ENCODE assay signal across 9 mouse cellular contexts in genomic region chr1:82815941-82816716, GRCm38 (mm10). TPM values are rescaled to one million over a fixed set of nuclear protein-coding genes. Genes with fewer than 3 reads are reported as not detected.
DNase-seq lines count a peak whose midpoint lies in the region; ATAC-seq and TF ChIP-seq lines count a peak whose summit lies in the region.
"Had no signal": no experiment of that assay in that cellular context is flagged by ENCODE, and none has a peak within 500 bp of the region (broad histone marks: within the 10 kb centered on the region; RNA-seq: fewer than 3 reads in every experiment).

No protein-coding gene starts in this region.

- peak overlapping the region; percentile 14; the same call in 1 of the 2 replicates for H3K4me3 ChIP-seq in heart, embryonic 12.5 days
- H3K4me3 ChIP-seq in hindbrain, embryonic 10.5 days, result no peak overlapping the region
- peak overlapping the region; percentile 6; the same call in 1 of the 2 replicates for H3K4me3 ChIP-seq in liver, adult 2 months (ENCODE audit: insufficient read depth, low read depth, low read length)
- no peak overlapping the region for H3K4me3 ChIP-seq in small intestine, adult 2 months (ENCODE audit: low read depth, low read length)
- H3K4me3 ChIP-seq in thymus, adult 2 months (ENCODE audit: control insufficient read depth, insufficient read depth, low read length), result no peak overlapping the region

- no peaks in the 10 kb centered on the region for H3K27me3 ChIP-seq in heart, embryonic 12.5 days (replicated peaks)
- H3K27me3 ChIP-seq in hindbrain, embryonic 10.5 days (ENCODE audit: insufficient read depth, poor library complexity, severe bottlenecking), result no peaks in the 10 kb centered on the region
- no peaks in the 10 kb centered on the region for H3K27me3 ChIP-seq in liver, adult 2 months (ENCODE audit: control insufficient read depth, insufficient read depth, low read length)
- no peaks in the 10 kb centered on the region for H3K27me3 ChIP-seq in small intestine, adult 2 months (ENCODE audit: control insufficient read depth, insufficient read depth, low read length)
- no peaks in the 10 kb centered on the region for H3K27me3 ChIP-seq in thymus, adult 2 months (ENCODE audit: control insufficient read depth, insufficient read depth, low read length)
- H3K27me3 ChIP-seq: CH12.LX had no signal

- no peak for TF ChIP-seq POLR2A in liver, adult 2 months (IDR thresholded peaks at IDR 0.05; ENCODE audit: extremely low read depth, insufficient read depth, low read length)
- no peak for TF ChIP-seq POLR2A in small intestine, adult 2 months (IDR thresholded peaks at IDR 0.05; ENCODE audit: low read depth, low read length)
- no peak for TF ChIP-seq POLR2A in thymus, adult 2 months (IDR thresholded peaks at IDR 0.05; ENCODE audit: control insufficient read depth, extremely low read depth, insufficient read depth, low read length, poor library complexity)

- peak; percentile 88 for ATAC-seq in heart, embryonic 12.5 days (ENCODE audit: insufficient number of reproducible peaks, low FRiP score)

- H3K9ac ChIP-seq in heart, embryonic 12.5 days, result no peak overlapping the region
- H3K9ac ChIP-seq in liver, adult 2 months (ENCODE audit: low read depth, low read length), result no peak overlapping the region

- H3K79me2 ChIP-seq in liver, adult 2 months (ENCODE audit: control insufficient read depth, insufficient read depth, low read length), result no peaks in the 10 kb centered on the region

- no peaks in the 10 kb centered on the region for H3K9me3 ChIP-seq in heart, embryonic 12.5 days (replicated peaks)
- H3K9me3 ChIP-seq in hindbrain, embryonic 10.5 days, result no peaks in the 10 kb centered on the region

- H3K4me2 ChIP-seq in heart, embryonic 12.5 days, result peak overlapping the region; percentile 64

- peaks cover 37% of the 10 kb centered on the region for H3K4me1 ChIP-seq in heart, embryonic 12.5 days (replicated peaks)
- H3K4me1 ChIP-seq in hindbrain, embryonic 10.5 days (replicated peaks), result no peaks in the 10 kb centered on the region; the same call in 1 of the 2 replicates
- peaks cover 4% of the 10 kb centered on the region for H3K4me1 ChIP-seq in liver, adult 2 months (ENCODE audit: control insufficient read depth, insufficient read depth, low read length)
- peaks cover 24% of the 10 kb centered on the region for H3K4me1 ChIP-seq in small intestine, adult 2 months (ENCODE audit: control insufficient read depth, insufficient read depth, insufficient read length, low read length)
- H3K4me1 ChIP-seq in thymus, adult 2 months (replicated peaks; ENCODE audit: control insufficient read depth, insufficient read depth, low read length), result peaks cover 6% of the 10 kb centered on the region

- no peaks in the 10 kb centered on the region for H3K36me3 ChIP-seq in heart, embryonic 12.5 days
- no peaks in the 10 kb centered on the region for H3K36me3 ChIP-seq in hindbrain, embryonic 10.5 days
- H3K36me3 ChIP-seq in liver, adult 2 months (ENCODE audit: control insufficient read depth, insufficient read depth, low read length), result no peaks in the 10 kb centered on the region
- H3K36me3 ChIP-seq in small intestine, adult 2 months (ENCODE audit: control insufficient read depth, insufficient read depth, low read length), result no peaks in the 10 kb centered on the region
- H3K36me3 ChIP-seq in thymus, adult 2 months (ENCODE audit: control insufficient read depth, insufficient read depth, low read length), result no peaks in the 10 kb centered on the region

- peak overlapping the region; percentile 42 for H3K27ac ChIP-seq in heart, embryonic 12.5 days (ENCODE audit: poor library complexity, severe bottlenecking)
- H3K27ac ChIP-seq in hindbrain, embryonic 10.5 days, result peak overlapping the region; percentile 45
- H3K27ac ChIP-seq in liver, adult 2 months (replicated peaks; ENCODE audit: insufficient read depth, low read depth, low read length), result no peak overlapping the region
- H3K27ac ChIP-seq in small intestine, adult 2 months (ENCODE audit: insufficient read depth, low read depth, low read length), result peak overlapping the region; percentile 89
- no peak overlapping the region for H3K27ac ChIP-seq in thymus, adult 2 months (ENCODE audit: control insufficient read depth, insufficient read depth, low read length)

- TF ChIP-seq CTCF in liver, adult 2 months (IDR thresholded peaks at IDR 0.05; ENCODE audit: low read depth, low read length), result no peak
- TF ChIP-seq CTCF in small intestine, adult 2 months (IDR thresholded peaks at IDR 0.05; ENCODE audit: extremely low read depth, insufficient read length, insufficient replicate concordance, low read depth, low read length), result no peak
- no peak for TF ChIP-seq CTCF in thymus, adult 2 months (IDR thresholded peaks at IDR 0.05; ENCODE audit: borderline replicate concordance, control insufficient read depth, extremely low read depth, insufficient read depth, low read length, poor library complexity)

- DNase-seq in heart, adult 8-10 months (ENCODE audit: low spot score), result no peak
- DNase-seq in hindbrain, embryonic 10.5 days (ENCODE audit: low spot score), result no peak
- DNase-seq in liver, adult 2 months (ENCODE audit: extremely low read depth, low read depth, low spot score), result peak; percentile 78
- DNase-seq in thymus, postnatal 14 days, result no peak
- DNase-seq in thymus, adult 2 months, result no peak
- no peak for DNase-seq in cerebellum, adult 11-12 months

- 18% methylated on average over 17 of the region's 17 CpGs for WGBS in heart, embryonic 12.5 days
- 79% methylated on average over 17 of the region's 17 CpGs for WGBS in hindbrain, embryonic 10.5 days
- 29% methylated on average over 17 of the region's 17 CpGs for WGBS in liver, adult 2 months
- WGBS in small intestine, adult 2 months, result 24% methylated on average over 17 of the region's 17 CpGs
- WGBS in thymus, adult 2 months, result 54% methylated on average over 17 of the region's 17 CpGs

RNA-seq across cellular contexts. Expression of gene Agfg1, which starts 23.2 kb away (rescaled TPM):
- polyA plus RNA-seq in heart, embryonic 12.5 days (2016; fragmentation: Nextera tagmentation; extraction: Ambion mirVana), result 46.4 and 47.0 TPM in 2 replicates
- 10 to 100 TPM; 23.8 to 28.7 (median 26.0) TPM for total RNA-seq in heart, adult 8-10 months (2022)
- 27.6 and 34.5 TPM in 2 replicates for polyA plus RNA-seq in hindbrain, embryonic 10.5 days (2016; fragmentation: Nextera tagmentation; extraction: Ambion mirVana)
- total RNA-seq in liver, adult 2 months (2014; rRNA removed), result 13.1 and 14.8 TPM in 2 replicates
- polyA plus RNA-seq in liver, adult 2 months (2012; rRNA removed), result 11.7 and 13.6 TPM in 2 replicates
- polyA plus RNA-seq in small intestine, adult 2 months (2012; rRNA removed), result 28.4 and 46.7 TPM in 2 replicates
- 69.0 and 75.4 TPM in 2 replicates for polyA plus RNA-seq in thymus, adult 2 months (2012; rRNA removed)

RNA-seq across cellular contexts. Expression of gene Gm47791, which starts 45.1 kb away (rescaled TPM):
- not detected in 2 replicates for polyA plus RNA-seq in heart, embryonic 12.5 days (2016; fragmentation: Nextera tagmentation; extraction: Ambion mirVana)
- total RNA-seq in heart, adult 8-10 months (2022), result not detected
- polyA plus RNA-seq in hindbrain, embryonic 10.5 days (2016; fragmentation: Nextera tagmentation; extraction: Ambion mirVana), result not detected in 2 replicates
- not detected in 2 replicates for total RNA-seq in liver, adult 2 months (2014; rRNA removed)
- polyA plus RNA-seq in liver, adult 2 months (2012; rRNA removed), result not detected in 2 replicates
- polyA plus RNA-seq in small intestine, adult 2 months (2012; rRNA removed), result not detected in 2 replicates
- not detected in 2 replicates for polyA plus RNA-seq in thymus, adult 2 months (2012; rRNA removed)
- total RNA-seq: CH12.LX had no signal

RNA-seq across cellular contexts. Expression of gene Tm4sf20, which starts 47.9 kb away (rescaled TPM):
- polyA plus RNA-seq in heart, embryonic 12.5 days (2016; fragmentation: Nextera tagmentation; extraction: Ambion mirVana), result 0.17 TPM in 1 of 2 replicates, not detected in the other
- total RNA-seq in heart, adult 8-10 months (2022), result not detected
- polyA plus RNA-seq in hindbrain, embryonic 10.5 days (2016; fragmentation: Nextera tagmentation; extraction: Ambion mirVana), result 0.13 TPM in 1 of 2 replicates, not detected in the other
- total RNA-seq in liver, adult 2 months (2014; rRNA removed), result not detected in 2 replicates
- not detected in 2 replicates for polyA plus RNA-seq in liver, adult 2 months (2012; rRNA removed)
- 38.1 and 224 TPM in 2 replicates for polyA plus RNA-seq in small intestine, adult 2 months (2012; rRNA removed)
- polyA plus RNA-seq in thymus, adult 2 months (2012; rRNA removed), result 0.24 and 0.32 TPM in 2 replicates
- total RNA-seq: CH12.LX had no signal

Comparison
In these comparisons a context has a peak if more than half of its experiments do, and no peak if none do; other contexts are left out.
1. H3K27ac ChIP-seq: peak in heart, embryonic 12.5 days (single experiment), hindbrain, embryonic 10.5 days (single experiment) and small intestine, adult 2 months (single experiment); none in liver, adult 2 months (single experiment) and thymus, adult 2 months (single experiment).
2. H3K4me3 ChIP-seq: peak in heart, embryonic 12.5 days (single experiment) and liver, adult 2 months (single experiment); none in hindbrain, embryonic 10.5 days (single experiment), small intestine, adult 2 months (single experiment) and thymus, adult 2 months (single experiment).
3. RNA of gene Tm4sf20, which starts 47.9 kb away (polyA plus RNA-seq): 38.1 to 224 TPM in small intestine, adult 2 months; 0.24 to 0.32 TPM in thymus, adult 2 months, 0.13 TPM in hindbrain, embryonic 10.5 days, 0.17 TPM in heart, embryonic 12.5 days and not detected in liver, adult 2 months; every median in the first group is over 10 times any median in the second.